Mouse (Mus musculus) midbrain, embryonic 16.5 days (tissue): ENCODE measurements around the gene Mpc1. TPM values are rescaled to one million over a fixed set of nuclear protein-coding genes. Genes with fewer than 3 reads are reported as not detected.
"Not testable (repeated sequence)": the region's sequence is repeated elsewhere in the genome, so short reads cannot be mapped to it uniquely, and the experiment has no call there.

Experiments
- ATAC-seq: fragments of 200-750 bp; cut with Nextera tagmentation; 2 replicates; pipeline ENCODE4 v1.8.0; 2017; ENCODE audit warnings: moderate TSS enrichment
- H3K27ac ChIP-seq: fragments of 300-500 bp; sonication (generic); 2 replicates; pipeline ENCODE4 v1.5.1; 2014; ENCODE audit warnings: mild to moderate bottlenecking, low read length, mixed read lengths
- H3K27me3 ChIP-seq: fragments of 300-500 bp; sonication (generic); 2 replicates; pipeline ENCODE4 v1.6.1; 2014; ENCODE audit warnings: low read depth, low read length, mixed read lengths; ENCODE audit not compliant: control insufficient read depth, insufficient read depth
- H3K36me3 ChIP-seq: fragments of 300-500 bp; sonication (generic); 2 replicates; pipeline ENCODE4 v1.6.1; 2014; ENCODE audit warnings: mild to moderate bottlenecking, low read length, moderate library complexity, mixed read lengths; ENCODE audit not compliant: control insufficient read depth, insufficient read depth
- H3K4me1 ChIP-seq: fragments of 300-500 bp; sonication (generic); 2 replicates; pipeline ENCODE4 v1.6.1; 2014; ENCODE audit warnings: mild to moderate bottlenecking, low read length, mixed read lengths; ENCODE audit not compliant: control insufficient read depth, insufficient read depth
- H3K4me2 ChIP-seq: fragments of 300-500 bp; sonication (generic); 2 replicates; pipeline ENCODE4 v1.6.1; 2014; ENCODE audit warnings: mild to moderate bottlenecking, low read length, mixed read lengths
- H3K4me3 ChIP-seq: fragments of 300-500 bp; sonication (generic); 2 replicates; pipeline ENCODE4 v1.5.1; 2014; ENCODE audit warnings: low read depth, mild to moderate bottlenecking, low read length, moderate library complexity, mixed read lengths
- H3K9ac ChIP-seq: fragments of 300-500 bp; sonication (generic); 2 replicates; pipeline ENCODE4 v1.6.1; 2014; ENCODE audit warnings: low read depth, low read length, mixed read lengths
- H3K9me3 ChIP-seq: fragments of 300-500 bp; sonication (generic); replicated peaks from 2 replicates; pipeline ENCODE4 v1.6.1; 2014; ENCODE audit warnings: mild to moderate bottlenecking, low read length, mixed read lengths; ENCODE audit not compliant: control insufficient read depth, poor library complexity, severe bottlenecking
- WGBS: fragments of 180-500 bp; shearing (Covaris S2); extraction: QIAGEN DNeasy Blood & Tissue Kit; methylation state at CpG from one replicate; pipeline ENCODE4 v1.1.7; 2014; 5-methylcytosine and 5-hydroxymethylcytosine counted together
- polyA plus RNA-seq: library from polyadenylated mRNA; unstranded; fragments of >200 nt; fragmentation: Nextera tagmentation; extraction: Ambion mirVana; gene quantifications from 2 replicates; pipeline ENCODE4 v1.2.1, GENCODE M21; 2015

Gene Mpc1
- polyA plus RNA-seq, 1 experiment from 2014 or later, result 338 TPM

GRCm38 (mm10) chr17:8303671-8304070 is 21.0 kb downstream of the Mpc1 start:
- Histone ChIP-seq H3K9me3 (no peaks in the 10 kb centered on the region), H3K9ac (no peak overlapping the region), H3K4me3 (no peak overlapping the region), H3K4me2 (no peak overlapping the region), H3K27me3 (no peaks in the 10 kb centered on the region; the same call in 1 of the 2 replicates), H3K27ac (no peak overlapping the region), H3K36me3 (no peaks in the 10 kb centered on the region), H3K4me1 (no peaks in the 10 kb centered on the region)
- no peak for ATAC-seq
- WGBS, result 68% methylated on average over 5 of the region's 5 CpGs

- Histone ChIP-seq H3K4me2 (no peak overlapping the region), H3K9me3 (no peaks in the 10 kb centered on the region), H3K27me3 (no peaks in the 10 kb centered on the region; the same call in 1 of the 2 replicates), H3K4me3 (no peak overlapping the region), H3K4me1 (no peaks in the 10 kb centered on the region), H3K36me3 (no peaks in the 10 kb centered on the region), H3K27ac (no peak overlapping the region), H3K9ac (no peak overlapping the region)
- 32% methylated on average over 3 of the region's 3 CpGs for WGBS
- no peak for ATAC-seq
These were observed 23.1 kb downstream of the Mpc1 start for GRCm38 (mm10) chr17:8305801-8306200.

GRCm38 (mm10) chr17:8310838-8311614 is 28.3 kb downstream of the Mpc1 start, which contains the start of gene Sft2d1:
Gene Sft2d1 (plus strand): TSS chr17:8311102.
- Histone ChIP-seq H3K4me2 (peak within 1 kb of the TSS; percentile 89), H3K9ac (peak within 1 kb of the TSS; percentile 89), H3K4me1 (peaks cover 25% of the 10 kb centered on the region), H3K9me3 (no peaks in the 10 kb centered on the region), H3K27ac (peak within 1 kb of the TSS; percentile 90), H3K4me3 (peak within 1 kb of the TSS; percentile 87), H3K36me3 (no peaks in the 10 kb centered on the region), H3K27me3 (no peaks in the 10 kb centered on the region)
- ATAC-seq, result peak; percentile 93
- under 1% methylated on average over 47 of the region's 54 CpGs for WGBS

DNA sequence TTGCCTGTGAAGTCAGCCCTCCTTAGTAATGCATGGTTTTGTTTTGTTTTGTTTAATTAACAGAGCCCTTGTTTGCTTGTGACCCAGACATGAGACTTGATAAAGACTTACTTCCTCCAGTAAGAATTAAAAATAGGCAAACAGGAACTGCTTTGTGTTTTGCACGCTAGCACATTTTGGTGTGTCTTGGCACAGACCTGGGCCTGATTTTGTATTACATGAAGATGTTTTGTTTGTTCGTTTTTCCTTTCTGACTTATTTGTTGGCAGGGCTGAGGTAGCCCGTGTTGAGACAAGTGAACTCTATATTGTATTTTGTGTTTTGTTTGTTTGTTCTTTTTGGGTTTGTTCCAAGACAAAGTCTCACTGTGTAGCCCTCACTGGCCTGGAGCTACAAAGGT is 29.0 kb downstream of the Mpc1 start:
- H3K9ac ChIP-seq, result peak overlapping the region; percentile 89
- no peaks in the 10 kb centered on the region for H3K27me3 ChIP-seq
- peak overlapping the region; percentile 89 for H3K4me2 ChIP-seq
- H3K9me3 ChIP-seq, result no peaks in the 10 kb centered on the region
- peaks cover 25% of the 10 kb centered on the region for H3K4me1 ChIP-seq
- no peaks in the 10 kb centered on the region for H3K36me3 ChIP-seq
- 57% methylated on average over 3 of the region's 3 CpGs for WGBS
- no peak for ATAC-seq
- peak overlapping the region; percentile 87 for H3K4me3 ChIP-seq
- H3K27ac ChIP-seq, result peak overlapping the region; percentile 90; the same call in 1 of the 2 replicates

GRCm38 (mm10) chr17:8313976-8314375 is 31.3 kb downstream of the Mpc1 start:
- ATAC-seq, result no peak
- H3K36me3 ChIP-seq, result no peaks in the 10 kb centered on the region
- no peaks in the 10 kb centered on the region for H3K27me3 ChIP-seq
- no peaks in the 10 kb centered on the region for H3K9me3 ChIP-seq
- H3K4me2 ChIP-seq, result no peak overlapping the region
- no peak overlapping the region for H3K4me3 ChIP-seq
- H3K4me1 ChIP-seq, result peaks cover 25% of the 10 kb centered on the region
- no peak overlapping the region for H3K27ac ChIP-seq
- WGBS, result 87% methylated on average over 3 of the region's 3 CpGs
- H3K9ac ChIP-seq, result no peak overlapping the region

DNA sequence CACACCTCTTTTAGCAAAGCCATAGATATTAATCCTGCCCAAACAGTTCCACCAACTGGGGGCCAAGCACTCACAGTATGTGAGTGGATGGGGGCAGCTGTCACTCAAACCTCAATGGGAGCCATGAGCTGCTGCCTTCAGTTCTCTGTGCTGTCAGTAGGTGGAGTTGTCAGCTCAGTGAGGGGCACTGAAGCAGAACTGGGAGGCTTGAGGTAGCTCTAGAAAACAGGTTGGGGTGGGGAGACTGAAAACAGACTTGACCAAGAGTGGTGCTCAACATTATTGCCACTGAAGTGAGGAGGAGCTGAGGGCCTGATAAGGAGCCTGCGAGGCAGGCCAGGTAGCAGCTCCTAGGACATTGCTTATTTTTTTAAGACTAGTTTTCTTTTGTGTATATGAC is 33.5 kb downstream of the Mpc1 start:
- Histone ChIP-seq H3K27ac (no peak overlapping the region), H3K9me3 (no peaks in the 10 kb centered on the region), H3K36me3 (no peaks in the 10 kb centered on the region), H3K4me3 (no peak overlapping the region), H3K9ac (no peak overlapping the region), H3K4me1 (peaks cover 25% of the 10 kb centered on the region), H3K27me3 (no peaks in the 10 kb centered on the region), H3K4me2 (no peak overlapping the region)
- WGBS, result 81% methylated on average over 1 of the region's 1 CpGs
- no peak for ATAC-seq

- not testable (repeated sequence) for H3K27me3 ChIP-seq, H3K4me1 ChIP-seq, H3K27ac ChIP-seq, H3K9ac ChIP-seq, H3K4me3 ChIP-seq, H3K9me3 ChIP-seq, H3K4me2 ChIP-seq, ATAC-seq
- 75% methylated on average over 9 of the region's 11 CpGs for WGBS
- H3K36me3 ChIP-seq, result peaks cover 15% of the 10 kb centered on the region
These were observed 44.2 kb downstream of the Mpc1 start for GRCm38 (mm10) chr17:8326877-8327276.

DNA sequence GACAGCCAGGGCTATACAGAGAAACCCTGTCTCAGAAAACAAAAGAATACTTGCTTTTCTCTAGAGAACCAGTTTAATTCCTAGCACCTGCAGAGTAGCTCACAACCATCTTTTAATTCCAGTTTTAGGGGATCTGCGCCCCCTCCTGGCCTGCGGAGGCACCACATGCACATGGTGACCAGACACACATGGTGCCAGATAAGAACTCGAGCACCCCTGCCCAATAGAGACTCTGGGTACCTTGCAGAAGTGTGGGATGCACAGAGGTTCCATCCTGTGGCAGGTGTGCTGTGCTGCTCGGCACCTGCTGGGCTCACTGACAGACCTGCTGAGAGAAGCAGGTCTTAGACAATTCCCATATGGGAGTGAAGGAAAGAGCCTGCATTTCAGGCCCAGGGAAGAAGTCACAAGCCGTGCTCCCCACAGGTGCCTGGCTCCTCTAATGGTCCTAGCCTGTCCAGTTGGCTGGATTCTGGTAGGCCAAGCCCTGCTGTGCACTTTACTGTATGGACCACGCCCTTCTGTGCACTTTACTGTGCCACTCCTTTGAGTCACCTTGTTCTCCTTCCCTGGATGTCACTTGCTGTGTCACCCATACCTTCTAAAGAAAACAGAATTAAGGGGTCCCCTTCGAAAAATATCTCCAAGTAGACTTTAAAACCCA is 45.9 kb downstream of the Mpc1 start:
- peaks cover 15% of the 10 kb centered on the region for H3K36me3 ChIP-seq
- H3K4me3 ChIP-seq, result no peak overlapping the region
- no peak overlapping the region for H3K4me2 ChIP-seq
- no peaks in the 10 kb centered on the region for H3K27me3 ChIP-seq
- H3K9ac ChIP-seq, result no peak overlapping the region
- no peak for ATAC-seq
- 73% methylated on average over 7 of the region's 7 CpGs for WGBS
- H3K4me1 ChIP-seq, result no peaks in the 10 kb centered on the region
- no peaks in the 10 kb centered on the region for H3K9me3 ChIP-seq
- H3K27ac ChIP-seq, result no peak overlapping the region

- WGBS, result 76% methylated on average over 5 of the region's 5 CpGs
- Histone ChIP-seq H3K36me3 (peaks cover 13% of the 10 kb centered on the region), H3K27ac (no peak overlapping the region), H3K9ac (no peak overlapping the region), H3K9me3 (no peaks in the 10 kb centered on the region), H3K4me3 (no peak overlapping the region), H3K27me3 (no peaks in the 10 kb centered on the region), H3K4me1 (no peaks in the 10 kb centered on the region), H3K4me2 (no peak overlapping the region)
- no peak for ATAC-seq
These were observed 47.9 kb downstream of the Mpc1 start for GRCm38 (mm10) chr17:8330602-8331001.
